Mouse (Mus musculus): ENCODE results near the gene Pitx1. TPM values are rescaled to one million over a fixed set of nuclear protein-coding genes. Genes with fewer than 3 reads are reported as not detected.

Gene Pitx1
- total RNA-seq, 2 experiments from 2014 or later: not detected

- intact Hi-C loops (cut with DNase I): no loop called here
These were observed 26.3 kb downstream of the Pitx1 start for GRCm38 (mm10) chr13:55809707-55810106.

GRCm38 (mm10) chr13:55809041-55809623 is 26.9 kb downstream of the Pitx1 start:
- intact Hi-C loops (cut with DNase I): no loop called here

More at GRCm38 (mm10) chr13:55809707-55810106, 26.3 kb downstream of the Pitx1 start:
- DNase-seq (ENCODE audit: low spot score in 2 of 2): no peak

GRCm38 (mm10) chr13:55803973-55804372 is 32.0 kb downstream of the Pitx1 start:
- intact Hi-C loops (cut with DNase I): no loop called here

More at GRCm38 (mm10) chr13:55809041-55809623, 26.9 kb downstream of the Pitx1 start:
- DNase-seq (ENCODE audit: low spot score in 2 of 2): no peak

GRCm38 (mm10) chr13:55801246-55801645 is 34.7 kb downstream of the Pitx1 start:
- intact Hi-C loops (cut with DNase I): no loop called here
- no peak for DNase-seq (ENCODE audit: low spot score in 2 of 2)

More at GRCm38 (mm10) chr13:55803973-55804372, 32.0 kb downstream of the Pitx1 start:
- DNase-seq (ENCODE audit: low spot score in 2 of 2): no peak

- intact Hi-C loops (cut with DNase I): no loop called here
- no peak for DNase-seq (ENCODE audit: low spot score in 2 of 2)
These were observed 49.9 kb downstream of the Pitx1 start for GRCm38 (mm10) chr13:55786120-55786519.

GRCm38 (mm10) chr13:55784268-55784667 is 51.7 kb downstream of the Pitx1 start, which contains the start of gene Catsper3:
TSS of gene Catsper3 (plus strand) at chr13:55784568.
- intact Hi-C loops (cut with DNase I): no loop called here
- DNase-seq (ENCODE audit: low spot score in 2 of 2): no peak

- intact Hi-C loops (cut with DNase I): no loop called here
- no peak for DNase-seq (ENCODE audit: low spot score in 2 of 2)
These were observed 60.9 kb downstream of the Pitx1 start for GRCm38 (mm10) chr13:55775056-55775455.

Other genes starting within 250 kb of the Pitx1 start
- gene B4galt7, start 236.3 kb downstream of the Pitx1 start, total RNA-seq (2021): 10 to 100 TPM; 26.2 to 26.4 TPM
- 10 to 100 TPM; 49.9 to 50.8 TPM for gene Caml, start 213.2 kb downstream of the Pitx1 start, total RNA-seq (2021)
- gene Ddx46, start 201.2 kb downstream of the Pitx1 start, total RNA-seq (2021): 10 to 100 TPM; 40.5 to 52.9 TPM
- 10 to 100 TPM; 79.7 to 81.6 TPM for gene B230219D22Rik, start 143.1 kb downstream of the Pitx1 start, total RNA-seq (2021)
- gene Txndc15, start 121.5 kb downstream of the Pitx1 start, total RNA-seq (2021): 10 to 100 TPM; 75.6 to 76.2 TPM
- gene Pcbd2, start 108.8 kb downstream of the Pitx1 start, total RNA-seq (2021): 10 to 100 TPM; 27.0 to 28.6 TPM
- under 1 TPM; 0.25 to 0.29 TPM for gene Catsper3, start 51.6 kb downstream of the Pitx1 start, total RNA-seq (2021)